Mouse (Mus musculus) heart, postnatal 0 days (tissue): ENCODE data around the gene Psmd9.

Source experiments
- CTCF ChIP-seq: IDR thresholded peaks from 2 replicates; pipeline ENCODE4 v1.5.1; 2016; ENCODE audit warnings: antibody characterized with exemption, control low read depth, low read depth
- EP300 ChIP-seq: IDR thresholded peaks from 2 replicates; pipeline ENCODE4 v1.6.1; 2016; ENCODE audit warnings: antibody characterized with exemption, low read depth

- TF ChIP-seq CTCF (no peak), EP300 (no peak)
Measured at GRCm38 (mm10) chr5:123297830-123298229, 128.6 kb downstream of the Psmd9 start.
